Mouse (Mus musculus) inflammation-experienced regulatory T-cells (primary cell): ENCODE measurements around the gene Ppp1r15a. TPM values are rescaled to one million over a fixed set of nuclear protein-coding genes. Genes with fewer than 3 reads are reported as not detected.

ENCODE experiments used
- polyA plus RNA-seq, 2 experiments: library from polyadenylated mRNA; unstranded; fragments of 100-300 nt; shearing (Covaris generic); gene quantifications; one replicate each; pipeline ENCODE4 v1.2.1; 2017

Ppp1r15a gene
- polyA plus RNA-seq, result 100 to 1,000 TPM in 1 of 2 experiments, 10 to 100 TPM in 1; 90.4 to 153 TPM

DNA sequence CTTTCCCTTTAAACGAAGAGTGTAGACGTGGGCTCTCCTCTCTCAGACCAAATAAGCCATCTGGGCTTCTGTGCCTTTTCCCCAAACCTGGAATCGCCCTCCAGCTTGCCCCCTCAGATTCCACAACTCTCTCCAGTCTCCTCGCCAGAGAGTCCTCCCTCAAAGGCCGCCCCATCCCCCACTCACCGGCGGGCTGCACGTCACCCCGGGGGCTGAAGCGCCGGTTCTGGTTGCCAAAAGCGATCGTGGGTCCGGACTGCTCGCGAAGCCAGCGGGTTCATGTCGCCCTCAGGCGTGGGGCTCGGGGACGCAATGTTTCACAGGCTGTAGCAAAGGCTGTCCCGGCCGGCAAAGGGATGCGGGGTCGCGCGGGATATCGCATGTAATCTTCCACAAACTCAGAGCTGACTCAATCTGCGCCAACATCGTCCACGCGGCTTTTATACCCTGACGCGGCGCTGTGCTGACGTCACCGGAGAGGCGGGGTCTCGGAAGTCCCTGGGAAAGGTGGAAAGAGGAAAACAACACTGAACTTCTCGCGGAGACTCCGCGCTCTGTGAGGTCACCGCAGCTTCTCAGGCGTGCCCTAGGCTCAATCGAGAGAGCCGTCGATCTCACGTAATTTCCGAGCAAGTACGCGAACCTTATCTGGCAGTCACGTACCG is at the start of gene Ppp1r15a, which contains the start of gene Plekha4:
TSS of gene Ppp1r15a (minus strand) at position 460 of the 665 bp plus-strand sequence.
TSS of gene Plekha4 (plus strand) at position 522 of the 665 bp plus-strand sequence.

GRCm38 (mm10) chr7:45570103-45570741 is 44.2 kb upstream of the Ppp1r15a start, which contains the start of gene Bcat2:
Bcat2 (plus strand) TSS chr7:45570153.

GRCm38 (mm10) chr7:45554744-45555143 is 28.7 kb upstream of the Ppp1r15a start, which contains the start of gene Hsd17b14:
Hsd17b14 (plus strand) TSS chr7:45554893.

DNA sequence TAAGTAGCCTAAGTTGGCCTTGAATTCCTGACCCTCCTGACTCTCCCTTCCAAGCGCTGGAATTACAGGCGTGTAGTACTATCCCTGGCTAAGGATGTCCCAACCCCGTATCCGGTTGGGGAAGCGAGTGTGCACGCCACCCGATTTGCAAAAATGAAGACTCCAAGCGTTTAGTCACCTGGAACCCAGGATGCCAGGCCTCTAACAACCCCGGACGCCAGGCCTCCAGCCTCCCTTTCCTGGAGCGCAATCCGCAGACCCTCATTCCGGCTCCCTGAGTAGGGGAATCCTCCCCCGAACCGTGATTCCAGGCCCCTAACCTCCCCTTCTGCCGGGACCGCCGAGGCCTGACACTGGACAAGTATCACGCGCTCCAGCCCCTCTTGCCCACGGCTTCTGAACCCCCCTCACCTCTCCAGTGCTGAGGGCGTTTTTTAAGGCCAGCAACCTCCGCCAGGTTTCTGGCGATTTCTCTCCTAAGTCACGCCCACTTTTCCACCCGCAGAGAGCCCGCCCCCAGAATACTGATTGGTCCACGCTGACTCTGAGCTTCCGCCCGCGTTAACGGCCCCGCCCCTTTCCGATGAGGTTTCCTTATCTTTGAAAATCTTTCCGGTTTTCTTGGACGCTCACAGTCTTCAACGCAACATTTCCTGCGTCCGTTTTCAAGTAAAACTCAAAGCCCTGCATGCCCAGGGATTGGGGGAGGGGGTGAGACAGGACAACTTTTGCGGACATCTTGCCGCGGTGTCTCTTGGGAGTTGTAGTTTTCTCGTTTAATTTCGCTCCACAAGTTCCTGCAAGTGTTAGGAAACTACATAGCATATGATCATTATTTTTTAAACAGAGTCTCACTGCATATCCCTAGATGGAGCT is 15.9 kb downstream of the Ppp1r15a start, which contains the start of gene Nucb1:
TSS of gene Nucb1 (minus strand) at position 495 of the 876 bp plus-strand sequence.

GRCm38 (mm10) chr7:45488293-45489204 is 37.5 kb downstream of the Ppp1r15a start, which contains the start of gene Dhdh:
Dhdh (minus strand) TSS chr7:45488805.

DNA sequence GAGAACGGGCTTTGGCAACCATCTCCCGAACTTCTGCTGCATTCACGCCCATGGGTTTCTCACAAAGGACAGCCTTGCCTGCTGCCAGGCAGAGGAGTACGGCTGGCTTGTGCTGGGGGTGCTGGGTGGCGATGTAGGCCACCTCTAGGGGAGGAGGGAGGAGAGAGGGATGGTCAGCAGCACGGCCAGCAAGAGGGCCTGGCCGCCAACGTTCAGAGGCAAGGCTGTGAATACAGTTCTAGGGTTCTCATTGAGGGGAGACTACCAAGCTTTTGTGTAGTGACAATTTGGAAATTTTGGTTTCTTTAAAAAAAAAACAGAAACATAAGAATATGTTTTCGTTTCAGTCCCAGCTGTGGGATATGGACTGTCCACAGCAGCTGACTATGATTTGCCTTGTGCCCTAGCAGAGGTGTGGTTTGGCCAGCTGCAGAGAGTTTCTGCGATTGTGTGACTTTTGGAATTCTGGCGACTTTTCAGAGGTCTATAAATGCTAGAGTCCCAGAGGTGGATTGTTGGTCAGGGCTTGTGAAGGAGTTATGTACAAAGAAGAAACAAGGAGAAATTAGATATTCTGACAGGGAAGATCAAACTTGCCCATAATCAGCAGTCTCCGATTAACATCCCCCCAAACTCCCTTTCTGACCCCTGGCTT is 39.2 kb downstream of the Ppp1r15a start, which contains the start of gene Gm45808:
TSS of gene Gm45808 (minus strand) at position 51 of the 655 bp plus-strand sequence.

DNA sequence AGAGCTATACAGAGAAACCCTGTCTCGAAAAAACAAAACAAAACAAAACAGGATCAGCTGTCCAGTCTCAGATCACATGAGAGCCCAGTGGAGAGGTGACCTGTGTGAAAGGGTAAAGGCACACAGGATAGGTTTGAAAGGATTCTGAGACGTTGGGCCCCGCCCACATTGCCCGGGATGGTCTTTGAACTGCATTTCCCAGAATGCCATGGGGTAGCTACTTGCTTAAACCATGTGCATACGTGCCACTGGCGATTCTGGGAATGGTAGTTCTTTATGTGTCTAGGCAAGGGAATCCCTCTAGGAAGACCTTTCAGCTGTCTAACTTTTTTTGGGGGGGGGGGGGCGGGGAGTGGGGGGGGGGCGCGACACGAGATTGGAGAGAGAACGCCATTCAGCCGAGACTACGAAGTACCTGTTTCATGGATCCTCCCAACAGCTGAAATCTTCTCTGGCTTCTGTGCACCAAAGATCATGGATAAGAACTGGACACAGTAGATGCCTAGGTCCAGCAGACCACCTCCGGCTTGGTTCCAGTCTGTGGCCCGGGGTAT is 44.6 kb downstream of the Ppp1r15a start, which contains the start of gene Tulp2:
TSS of gene Tulp2 (plus strand) at position 504 of the 554 bp plus-strand sequence.

Other genes starting within 250 kb of the Ppp1r15a start
- under 1 TPM; 0.18 to 0.38 TPM for gene Slc6a21, start 248.8 kb downstream of the Ppp1r15a start, polyA plus RNA-seq
- gene Trpm4, start 192.5 kb downstream of the Ppp1r15a start, polyA plus RNA-seq, result 10 to 100 TPM in 1 of 2 experiments, 1 to 10 TPM in 1; 9.5 to 13.8 TPM
- gene Hrc, start 191.0 kb downstream of the Ppp1r15a start, polyA plus RNA-seq, result not detected
- under 1 TPM; 0.36 to 0.60 TPM for gene Ppfia3, start 159.2 kb downstream of the Ppp1r15a start, polyA plus RNA-seq
- under 1 TPM in 1 of 2 experiments, not detected in 1; 0.90 TPM for gene Lin7b, start 155.7 kb downstream of the Ppp1r15a start, polyA plus RNA-seq
- gene Snrnp70, start 130.5 kb downstream of the Ppp1r15a start, polyA plus RNA-seq, result 100 to 1,000 TPM; 192 to 196 TPM
- gene Kcna7, start 120.6 kb downstream of the Ppp1r15a start, polyA plus RNA-seq, result under 1 TPM in 1 of 2 experiments, not detected in 1; 0.17 TPM
- gene Ntf5, start 112.6 kb downstream of the Ppp1r15a start, polyA plus RNA-seq, result under 1 TPM; 0.71 to 0.96 TPM
- not detected for gene Lhb, start 105.4 kb downstream of the Ppp1r15a start, polyA plus RNA-seq
- 10 to 100 TPM; 14.1 to 14.9 TPM for gene Gys1, start 91.4 kb downstream of the Ppp1r15a start, polyA plus RNA-seq
- gene Ruvbl2, start 88.2 kb downstream of the Ppp1r15a start, polyA plus RNA-seq, result 10 to 100 TPM; 62.1 to 62.7 TPM
- gene Ftl1, start 66.4 kb downstream of the Ppp1r15a start, polyA plus RNA-seq, result 1,000 to 10,000 TPM; 1,804 to 2,248 TPM
- gene Bax, start 59.4 kb downstream of the Ppp1r15a start, polyA plus RNA-seq, result 100 to 1,000 TPM; 267 to 295 TPM
- gene Tulp2, start 44.4 kb downstream of the Ppp1r15a start, polyA plus RNA-seq, result 1 to 10 TPM; 2.5 to 5.9 TPM
- gene Gm45808, start 39.5 kb downstream of the Ppp1r15a start, polyA plus RNA-seq, result not detected
- under 1 TPM; 0.60 to 0.68 TPM for gene Dhdh, start 37.5 kb downstream of the Ppp1r15a start, polyA plus RNA-seq
- 100 to 1,000 TPM; 266 to 278 TPM for gene Nucb1, start 15.9 kb downstream of the Ppp1r15a start, polyA plus RNA-seq
- gene Plekha4, start 62 bp upstream of the Ppp1r15a start, polyA plus RNA-seq, result 1 to 10 TPM; 1.5 to 3.4 TPM
- 1 to 10 TPM; 1.4 to 1.9 TPM for gene Hsd17b14, start 28.6 kb upstream of the Ppp1r15a start, polyA plus RNA-seq
- gene Bcat2, start 43.9 kb upstream of the Ppp1r15a start, polyA plus RNA-seq, result 10 to 100 TPM; 59.6 to 75.4 TPM
- gene Fgf21, start 89.2 kb upstream of the Ppp1r15a start, polyA plus RNA-seq, result under 1 TPM in 1 of 2 experiments, not detected in 1; 0.50 TPM
- gene Fut1, start 91.0 kb upstream of the Ppp1r15a start, polyA plus RNA-seq, result 1 to 10 TPM in 1 of 2 experiments, under 1 TPM in 1; 0.25 to 1.6 TPM
- gene Izumo1, start 95.5 kb upstream of the Ppp1r15a start, polyA plus RNA-seq, result under 1 TPM; 0.47 to 0.92 TPM
- 1 to 10 TPM in 1 of 2 experiments, under 1 TPM in 1; 0.67 to 3.4 TPM for gene Rasip1, start 101.2 kb upstream of the Ppp1r15a start, polyA plus RNA-seq
- 1 to 10 TPM; 1.2 to 1.5 TPM for gene Mamstr, start 113.7 kb upstream of the Ppp1r15a start, polyA plus RNA-seq
- 1 to 10 TPM in 1 of 2 experiments, under 1 TPM in 1; 0.65 to 2.5 TPM for gene Fut2, start 140.1 kb upstream of the Ppp1r15a start, polyA plus RNA-seq
- under 1 TPM in 1 of 2 experiments, not detected in 1; 0.49 TPM for gene Ntn5, start 157.8 kb upstream of the Ppp1r15a start, polyA plus RNA-seq
- not detected for gene Sec1, start 168.1 kb upstream of the Ppp1r15a start, polyA plus RNA-seq
- 1 to 10 TPM; 6.1 to 9.2 TPM for gene Car11, start 173.6 kb upstream of the Ppp1r15a start, polyA plus RNA-seq
- 10 to 100 TPM; 26.0 to 37.0 TPM for gene Dbp, start 178.8 kb upstream of the Ppp1r15a start, polyA plus RNA-seq
- gene Rpl18, start 189.2 kb upstream of the Ppp1r15a start, polyA plus RNA-seq, result 1,000 to 10,000 TPM; 1,327 to 1,518 TPM
- gene Sphk2, start 191.7 kb upstream of the Ppp1r15a start, polyA plus RNA-seq, result 10 to 100 TPM; 26.1 to 35.8 TPM
- 1 to 10 TPM in 1 of 2 experiments, under 1 TPM in 1; 0.25 to 1.9 TPM for gene Fam83e, start 194.9 kb upstream of the Ppp1r15a start, polyA plus RNA-seq
- not detected for gene Spaca4, start 199.5 kb upstream of the Ppp1r15a start, polyA plus RNA-seq